Mouse (Mus musculus) cerebellum, adult 2 months (tissue): ENCODE results near the gene Ehmt1.

ENCODE experiments used
- CTCF ChIP-seq: fragments of 200-500 bp; IDR thresholded peaks from 2 replicates; pipeline ENCODE4 v1.5.1; 2011; ENCODE audit warnings: low read depth, mild to moderate bottlenecking, control low read depth, low read length, moderate library complexity, borderline replicate concordance; ENCODE audit not compliant: insufficient read depth
- POLR2A ChIP-seq: fragments of 200-500 bp; IDR thresholded peaks from 2 replicates; pipeline ENCODE4 v1.6.1; 2011; ENCODE audit warnings: low read length, control low read depth, borderline replicate concordance; ENCODE audit not compliant: insufficient read depth

DNA sequence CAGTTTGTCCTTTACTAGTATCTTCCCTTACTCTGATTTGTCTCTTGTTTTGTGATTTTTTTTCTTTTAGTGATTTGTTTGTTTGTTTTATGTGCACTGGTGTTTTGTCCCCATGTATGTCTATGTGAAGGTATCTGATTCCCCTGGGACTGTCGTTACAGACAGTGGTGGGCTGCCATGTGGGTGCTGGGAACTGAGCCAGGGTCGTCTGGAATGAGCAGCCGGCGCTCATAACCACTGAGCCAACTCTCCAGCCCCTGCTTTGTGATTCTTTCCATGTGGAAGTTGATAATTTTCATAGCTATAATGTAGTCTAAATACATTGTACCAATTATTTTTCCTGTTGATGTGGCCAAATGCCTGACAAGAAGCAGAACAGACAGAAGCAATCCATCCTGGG lies 148.6 kb downstream of the Ehmt1 start:
- TF ChIP-seq POLR2A (no peak), CTCF (no peak)
